Mouse (Mus musculus) thymus, adult 2 months (tissue): ENCODE measurements around the gene Fam83e.

Source experiments
- CTCF ChIP-seq: fragments of 200-500 bp; IDR thresholded peaks from 2 replicates; pipeline ENCODE4 v1.5.1; 2012; ENCODE audit warnings: mild to moderate bottlenecking, control low read depth, low read length, moderate library complexity, borderline replicate concordance; ENCODE audit not compliant: control insufficient read depth, poor library complexity, insufficient read depth; ENCODE audit errors: extremely low read depth
- POLR2A ChIP-seq: fragments of 200-500 bp; IDR thresholded peaks from 2 replicates; pipeline ENCODE4 v1.6.1; 2012; ENCODE audit warnings: mild to moderate bottlenecking, low read length, control low read depth, moderate library complexity; ENCODE audit not compliant: control insufficient read depth, poor library complexity, insufficient read depth; ENCODE audit errors: extremely low read depth

GRCm38 (mm10) chr7:45730727-45731431 lies 9.9 kb downstream of the Fam83e start:
- TF ChIP-seq CTCF (peak; percentile 75; the same call in 1 of the 2 replicates), POLR2A (no peak)
